Mouse (Mus musculus) lung, adult 18-20 months (tissue): Measurements from ENCODE around the gene Rxfp3.

Experiments
- DNase-seq, 2 experiments: peaks; one replicate each; pipeline ENCODE4 v3.0.0; 2022; ENCODE audit warnings: mixed read lengths in 2 of 2

The Rxfp3 gene

GRCm38 (mm10) chr15:11037711-11038110 is at the start of gene Rxfp3:
TSS of gene Rxfp3 (minus strand) at chr15:11037991.
- no peak for DNase-seq

GRCm38 (mm10) chr15:11084993-11085365 is 47.2 kb upstream of the Rxfp3 start:
- no peak for DNase-seq

- no peak for DNase-seq
Observed at GRCm38 (mm10) chr15:11084241-11084992, 46.6 kb upstream of the Rxfp3 start.

- DNase-seq, result no peak
Observed at GRCm38 (mm10) chr15:11083678-11084077, 45.9 kb upstream of the Rxfp3 start.

GRCm38 (mm10) chr15:11082961-11083569 is 45.3 kb upstream of the Rxfp3 start:
- DNase-seq, result no peak

GRCm38 (mm10) chr15:11075726-11076361 is 38.1 kb upstream of the Rxfp3 start:
- no peak for DNase-seq

GRCm38 (mm10) chr15:11067891-11068290 is 30.1 kb upstream of the Rxfp3 start:
- DNase-seq, result no peak

- DNase-seq, result no peak
Observed at GRCm38 (mm10) chr15:11066299-11066698, 28.5 kb upstream of the Rxfp3 start.

GRCm38 (mm10) chr15:11065528-11066171 is 27.9 kb upstream of the Rxfp3 start:
- DNase-seq, result no peak

- DNase-seq, result peak; percentile 45 to 62
Observed at GRCm38 (mm10) chr15:11064558-11065411, 27.0 kb upstream of the Rxfp3 start, which contains the start of gene Adamts12. TSS of gene Adamts12 (plus strand) at chr15:11064790.

- DNase-seq, result no peak
Observed at GRCm38 (mm10) chr15:11064160-11064557, 26.4 kb upstream of the Rxfp3 start.

- no peak for DNase-seq
Observed at GRCm38 (mm10) chr15:11062903-11063302, 25.1 kb upstream of the Rxfp3 start.

GRCm38 (mm10) chr15:11054440-11055080 is 16.8 kb upstream of the Rxfp3 start:
- no peak for DNase-seq

- no peak for DNase-seq
Observed at GRCm38 (mm10) chr15:11053678-11054439, 16.1 kb upstream of the Rxfp3 start.

- DNase-seq, result no peak
Observed at GRCm38 (mm10) chr15:11042828-11043227, 5.0 kb upstream of the Rxfp3 start.

GRCm38 (mm10) chr15:11041229-11041628 is 3.4 kb upstream of the Rxfp3 start:
- DNase-seq, result no peak

GRCm38 (mm10) chr15:11040067-11040466 is 2.3 kb upstream of the Rxfp3 start:
- no peak for DNase-seq

GRCm38 (mm10) chr15:11038476-11038875 is 685 bp upstream of the Rxfp3 start:
- peak in 1 of 2 experiments; percentile 16 for DNase-seq

GRCm38 (mm10) chr15:11037376-11037695 is 455 bp downstream of the Rxfp3 start:
- no peak for DNase-seq

- DNase-seq, result no peak
Observed at GRCm38 (mm10) chr15:11036535-11037375, 1.0 kb downstream of the Rxfp3 start.
